Mouse (Mus musculus) kidney, postnatal 10 days (tissue): ENCODE data around the gene Npw.
"Not testable (repeated sequence)": the region's sequence is repeated elsewhere in the genome, so short reads cannot be mapped to it uniquely, and the experiment has no call there.

Source experiments
- DNase-seq: peaks from one replicate; pipeline ENCODE4 v3.0.0; 2021; ENCODE audit warnings: mixed read lengths

The Npw gene

GRCm38 (mm10) chr17:24670246-24670844, 12.1 kb upstream of the Npw start:
- DNase-seq: no peak

GRCm38 (mm10) chr17:24669545-24670245, 11.4 kb upstream of the Npw start, which contains the start of gene Zfp598:
Zfp598 (plus strand) TSS chr17:24669687.
- peak; percentile 98 for DNase-seq

- not testable (repeated sequence) for DNase-seq
Measured at GRCm38 (mm10) chr17:24669214-24669544, 10.9 kb upstream of the Npw start.

GRCm38 (mm10) chr17:24667416-24667815, 9.2 kb upstream of the Npw start:
- DNase-seq: peak; percentile 80

- DNase-seq: not testable (repeated sequence)
Measured at GRCm38 (mm10) chr17:24667011-24667410, 8.8 kb upstream of the Npw start.

- no peak for DNase-seq
Measured at GRCm38 (mm10) chr17:24654969-24655368, 3.3 kb downstream of the Npw start.

GRCm38 (mm10) chr17:24653967-24654710, 4.1 kb downstream of the Npw start:
- DNase-seq: peak; percentile 91

GRCm38 (mm10) chr17:24651835-24652234, 6.4 kb downstream of the Npw start:
- no peak for DNase-seq

GRCm38 (mm10) chr17:24650766-24651165, 7.5 kb downstream of the Npw start:
- DNase-seq: no peak

- peak; percentile 87 for DNase-seq
Measured at GRCm38 (mm10) chr17:24650070-24650616, 8.1 kb downstream of the Npw start, which contains the start of gene Slc9a3r2. Slc9a3r2 (minus strand) TSS chr17:24650327.

GRCm38 (mm10) chr17:24649581-24650069, 8.6 kb downstream of the Npw start:
- DNase-seq: peak; percentile 82

GRCm38 (mm10) chr17:24648731-24649377, 9.4 kb downstream of the Npw start:
- peak; percentile 43 for DNase-seq

- DNase-seq: peak; percentile 35
Measured at GRCm38 (mm10) chr17:24647493-24647892, 10.8 kb downstream of the Npw start.

- DNase-seq: no peak
Measured at GRCm38 (mm10) chr17:24646381-24646780, 11.9 kb downstream of the Npw start.

GRCm38 (mm10) chr17:24645916-24646315, 12.3 kb downstream of the Npw start:
- peak; percentile 51 for DNase-seq

- peak; percentile 78 for DNase-seq
Measured at GRCm38 (mm10) chr17:24644875-24645721, 13.2 kb downstream of the Npw start.

- peak; percentile 75 for DNase-seq
Measured at GRCm38 (mm10) chr17:24644030-24644715, 14.1 kb downstream of the Npw start.

GRCm38 (mm10) chr17:24642791-24643343, 15.4 kb downstream of the Npw start:
- DNase-seq: peak; percentile 32

GRCm38 (mm10) chr17:24641944-24642343, 16.3 kb downstream of the Npw start:
- no peak for DNase-seq

- DNase-seq: no peak
Measured at GRCm38 (mm10) chr17:24640581-24640980, 17.7 kb downstream of the Npw start.

- DNase-seq: peak; percentile 24
Measured at GRCm38 (mm10) chr17:24640119-24640518, 18.1 kb downstream of the Npw start.
